Mouse (Mus musculus) thymus, postnatal 36 days (tissue): ENCODE data around the gene B9d1.

Experiments
- DNase-seq, 2 experiments: peaks; one replicate each; pipeline ENCODE4 v3.0.0; 2022; ENCODE audit warnings: mixed read lengths in 2 of 2

B9d1 gene

GRCm38 (mm10) chr11:61504713-61505257 lies at the start of gene B9d1:
TSS of gene B9d1 (plus strand) at chr11:61505144.
- DNase-seq = peak; percentile 90 to 91

- no peak for DNase-seq
These were observed 40.9 kb upstream of the B9d1 start for GRCm38 (mm10) chr11:61464071-61464470.

GRCm38 (mm10) chr11:61465422-61465821 lies 39.5 kb upstream of the B9d1 start:
- DNase-seq = no peak

GRCm38 (mm10) chr11:61468534-61468933 lies 36.4 kb upstream of the B9d1 start:
- no peak for DNase-seq

GRCm38 (mm10) chr11:61469317-61469917 lies 35.5 kb upstream of the B9d1 start:
- no peak for DNase-seq

- DNase-seq = no peak
These were observed 34.1 kb upstream of the B9d1 start for GRCm38 (mm10) chr11:61470880-61471279.

GRCm38 (mm10) chr11:61473630-61474029 lies 31.3 kb upstream of the B9d1 start:
- no peak for DNase-seq

GRCm38 (mm10) chr11:61476786-61477382 lies 28.1 kb upstream of the B9d1 start:
- no peak for DNase-seq

GRCm38 (mm10) chr11:61477566-61478508 lies 27.1 kb upstream of the B9d1 start:
- no peak for DNase-seq

- no peak for DNase-seq
These were observed 26.2 kb upstream of the B9d1 start for GRCm38 (mm10) chr11:61478788-61479187.

GRCm38 (mm10) chr11:61481239-61482090 lies 23.5 kb upstream of the B9d1 start:
- DNase-seq = peak; percentile 23 to 62

GRCm38 (mm10) chr11:61483226-61483845 lies 21.6 kb upstream of the B9d1 start:
- no peak for DNase-seq

GRCm38 (mm10) chr11:61484256-61484612 lies 20.7 kb upstream of the B9d1 start:
- no peak for DNase-seq

GRCm38 (mm10) chr11:61484613-61485540 lies 20.1 kb upstream of the B9d1 start, which contains the start of gene Mfap4:
TSS of gene Mfap4 (plus strand) at chr11:61485431.
- no peak for DNase-seq

- DNase-seq = no peak
These were observed 19.1 kb upstream of the B9d1 start for GRCm38 (mm10) chr11:61485541-61486457.

- no peak for DNase-seq
These were observed 18.3 kb upstream of the B9d1 start for GRCm38 (mm10) chr11:61486458-61487219.

GRCm38 (mm10) chr11:61487401-61487800 lies 17.5 kb upstream of the B9d1 start:
- DNase-seq = no peak

- no peak for DNase-seq
These were observed 17.0 kb upstream of the B9d1 start for GRCm38 (mm10) chr11:61487936-61488335.

GRCm38 (mm10) chr11:61489085-61489484 lies 15.9 kb upstream of the B9d1 start:
- DNase-seq = no peak
